Mouse (Mus musculus): Measurements from ENCODE around the gene Taf12. TPM values are rescaled to one million over a fixed set of nuclear protein-coding genes. Genes with fewer than 3 reads are reported as not detected.
A peak's percentile ranks its signal among the peaks of the same experiment; 100 is the strongest.

The Taf12 gene
- total RNA-seq (2018; cell fraction: chromatin; rRNA removed): 10 to 100 TPM in 5 of 26 experiments, 1 to 10 TPM in 21; 1.0 to 18.4 (median 5.5) TPM
- 10 to 100 TPM; 13.9 to 31.4 (median 23.1) TPM for total RNA-seq (2018; cell fraction: cytosol; rRNA removed)
- 10 to 100 TPM in 8 of 26 experiments, 1 to 10 TPM in 18; 1.9 to 23.5 (median 6.6) TPM for total RNA-seq (2018; cell fraction: nucleus; rRNA removed)
- polyA plus RNA-seq (2018): 14.6 to 29.9 TPM (median 25.8 TPM) in 3 replicates

DNA sequence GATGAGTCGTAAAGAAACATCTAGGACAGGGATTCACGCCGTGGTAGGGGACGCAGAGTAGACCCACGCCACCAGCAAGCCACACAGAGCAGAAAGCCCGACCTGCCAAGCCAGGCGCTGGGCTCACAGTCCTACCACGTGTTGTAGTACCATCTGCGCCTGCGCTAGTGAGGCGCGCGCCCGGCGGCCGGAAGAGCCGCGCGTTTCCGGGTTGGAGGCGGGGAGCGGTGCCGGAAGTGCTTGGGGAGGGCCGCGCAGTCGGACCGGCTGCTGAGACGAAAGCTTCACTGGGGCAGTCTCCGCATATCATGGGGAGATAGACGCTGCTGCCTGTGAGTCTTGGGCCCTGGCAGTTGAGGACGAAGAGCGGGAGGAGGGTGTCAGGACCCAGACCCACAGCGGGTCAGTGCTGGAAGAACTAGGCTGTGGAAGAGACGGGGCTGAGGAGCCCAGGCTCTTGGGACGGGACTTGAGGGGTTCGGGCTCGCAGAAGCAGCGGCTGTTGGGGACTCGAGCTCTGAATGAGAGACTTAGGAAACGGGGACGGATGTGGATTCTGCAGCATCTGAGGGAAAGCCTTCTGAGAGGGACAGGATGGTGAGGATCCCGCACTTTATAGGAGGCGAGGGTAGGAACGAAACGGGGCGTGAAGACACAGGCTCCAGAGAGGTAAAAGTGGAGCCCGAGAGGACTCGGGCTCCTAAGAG is at the start of gene Taf12:
Gene Taf12 (plus strand): TSS at position 220 of the 707 bp plus-strand sequence.
- H3K4me3 ChIP-seq (ENCODE audit: inconsistent target): peak within 1 kb of the TSS; percentile 82
- H3K27ac ChIP-seq: peak within 1 kb of the TSS; percentile 75
- under 1% methylated on average over 48 of the region's 48 CpGs for WGBS (ENCODE audit: missing documents)
- H3K36me3 ChIP-seq (ENCODE audit: inconsistent target): no peaks in the 10 kb centered on the region
- peaks cover 22% of the 10 kb centered on the region; the same call in 1 of the 2 replicates for H3K79me2 ChIP-seq (ENCODE audit: inconsistent target)

GRCm38 (mm10) chr4:132230422-132230821 is 43.8 kb upstream of the Taf12 start:
- WGBS (ENCODE audit: missing documents): 94% methylated on average over 5 of the region's 5 CpGs
- no peak overlapping the region for H3K27ac ChIP-seq
- no peak overlapping the region for H3K4me3 ChIP-seq (ENCODE audit: inconsistent target)
- no peaks in the 10 kb centered on the region for H3K79me2 ChIP-seq (ENCODE audit: inconsistent target)
- H3K36me3 ChIP-seq (ENCODE audit: inconsistent target): peaks cover 67% of the 10 kb centered on the region

GRCm38 (mm10) chr4:132234710-132235109 is 39.5 kb upstream of the Taf12 start:
- 93% methylated on average over 8 of the region's 8 CpGs for WGBS (ENCODE audit: missing documents)
- Histone ChIP-seq H3K4me3 (ENCODE audit: inconsistent target) (no peak overlapping the region), H3K79me2 (ENCODE audit: inconsistent target) (no peaks in the 10 kb centered on the region), H3K27ac (no peak overlapping the region), H3K36me3 (ENCODE audit: inconsistent target) (peaks cover 58% of the 10 kb centered on the region)

- H3K4me3 ChIP-seq (ENCODE audit: inconsistent target): no peak overlapping the region
- H3K27ac ChIP-seq: no peak overlapping the region
- no peaks in the 10 kb centered on the region for H3K79me2 ChIP-seq (ENCODE audit: inconsistent target)
- 94% methylated on average over 4 of the region's 4 CpGs for WGBS (ENCODE audit: missing documents)
- H3K36me3 ChIP-seq (ENCODE audit: inconsistent target): peaks cover 50% of the 10 kb centered on the region
Observed at GRCm38 (mm10) chr4:132238356-132238755, 35.8 kb upstream of the Taf12 start.

GRCm38 (mm10) chr4:132240367-132240766 is 33.8 kb upstream of the Taf12 start:
- H3K4me3 ChIP-seq (ENCODE audit: inconsistent target): no peak overlapping the region
- 74% methylated on average over 3 of the region's 3 CpGs for WGBS (ENCODE audit: missing documents)
- H3K36me3 ChIP-seq (ENCODE audit: inconsistent target): peaks cover 40% of the 10 kb centered on the region
- no peaks in the 10 kb centered on the region for H3K79me2 ChIP-seq (ENCODE audit: inconsistent target)
- H3K27ac ChIP-seq: no peak overlapping the region

- WGBS (ENCODE audit: missing documents): 85% methylated on average over 3 of the region's 3 CpGs
- H3K4me3 ChIP-seq (ENCODE audit: inconsistent target): no peak overlapping the region
- H3K27ac ChIP-seq: no peak overlapping the region
- H3K79me2 ChIP-seq (ENCODE audit: inconsistent target): peaks cover 2% of the 10 kb centered on the region; the same call in 1 of the 2 replicates
- peaks cover 32% of the 10 kb centered on the region for H3K36me3 ChIP-seq (ENCODE audit: inconsistent target)
Observed at GRCm38 (mm10) chr4:132241208-132241607, 33.0 kb upstream of the Taf12 start.

DNA sequence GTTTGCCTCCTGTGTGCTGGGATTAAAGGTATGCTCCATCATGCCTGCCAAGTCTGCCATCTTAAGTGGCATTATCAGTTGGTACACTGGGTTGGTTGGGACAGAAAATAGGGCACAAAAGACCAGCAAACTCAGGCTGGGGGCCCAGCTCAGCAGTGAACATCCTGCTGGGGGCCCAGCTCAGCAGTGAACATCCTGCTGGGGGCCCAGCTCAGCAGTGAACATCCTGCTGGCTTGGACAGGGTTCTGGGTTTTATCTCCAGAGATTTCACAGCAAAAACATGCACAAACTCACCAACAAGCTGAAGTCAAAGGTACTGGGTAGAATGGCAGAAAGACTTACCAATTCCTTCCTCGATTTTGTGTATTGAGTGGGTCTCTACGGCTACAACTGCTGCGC is 28.5 kb upstream of the Taf12 start:
- WGBS (ENCODE audit: missing documents): 74% methylated on average over 3 of the region's 3 CpGs
- Histone ChIP-seq H3K27ac (no peak overlapping the region), H3K36me3 (ENCODE audit: inconsistent target) (peaks cover 13% of the 10 kb centered on the region; the same call in 1 of the 2 replicates), H3K79me2 (ENCODE audit: inconsistent target) (peaks cover 13% of the 10 kb centered on the region; the same call in 1 of the 2 replicates), H3K4me3 (ENCODE audit: inconsistent target) (no peak overlapping the region)

- WGBS (ENCODE audit: missing documents): 0% methylated on average over 5 of the region's 5 CpGs
- H3K36me3 ChIP-seq (ENCODE audit: inconsistent target): no peaks in the 10 kb centered on the region
- no peak overlapping the region for H3K4me3 ChIP-seq (ENCODE audit: inconsistent target)
- H3K27ac ChIP-seq: peak overlapping the region; percentile 88
- peaks cover 29% of the 10 kb centered on the region; the same call in 1 of the 2 replicates for H3K79me2 ChIP-seq (ENCODE audit: inconsistent target)
Observed at GRCm38 (mm10) chr4:132247451-132247997, 26.7 kb upstream of the Taf12 start.

DNA sequence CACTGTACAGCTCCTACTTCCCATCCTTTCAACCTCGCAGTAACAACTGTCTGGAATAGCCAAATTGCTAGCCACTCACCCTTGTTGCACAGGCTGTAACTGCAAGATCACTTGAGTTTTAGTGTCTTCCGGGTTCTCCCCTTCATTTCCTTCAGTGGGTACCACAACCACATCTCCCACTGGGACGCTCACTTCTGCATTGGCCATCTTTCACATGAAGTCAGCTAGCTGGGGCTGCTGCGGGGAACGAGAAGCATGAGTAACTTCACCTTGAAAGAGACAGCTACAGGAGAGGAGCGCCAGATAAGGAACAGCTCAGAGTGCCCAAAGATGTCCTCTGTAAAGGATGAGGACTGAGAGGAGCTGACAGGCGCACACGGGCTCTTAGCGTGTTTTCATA is 22.6 kb upstream of the Taf12 start:
- Histone ChIP-seq H3K36me3 (ENCODE audit: inconsistent target) (no peaks in the 10 kb centered on the region), H3K79me2 (ENCODE audit: inconsistent target) (peaks cover 64% of the 10 kb centered on the region), H3K4me3 (ENCODE audit: inconsistent target) (no peak overlapping the region), H3K27ac (no peak overlapping the region)
- 60% methylated on average over 9 of the region's 9 CpGs for WGBS (ENCODE audit: missing documents)

DNA sequence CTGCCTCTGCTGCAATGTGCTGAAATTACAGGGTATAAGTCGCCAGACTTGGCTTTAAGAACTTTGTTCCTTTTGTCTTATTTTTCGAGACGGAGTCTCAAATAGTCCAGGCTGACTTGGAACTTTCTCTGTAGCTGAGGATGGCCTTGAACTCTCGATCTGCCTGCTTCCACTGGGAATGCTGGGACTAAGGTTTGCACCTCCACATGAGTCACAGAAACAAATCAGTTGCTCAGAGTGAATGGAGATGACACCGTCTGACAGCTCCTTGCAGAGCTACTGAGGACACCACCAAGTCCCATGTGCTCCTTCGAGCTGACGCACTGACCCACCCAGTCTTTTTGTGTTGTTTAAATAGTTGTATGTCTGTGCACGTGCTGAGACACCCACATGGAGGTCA is 21.0 kb upstream of the Taf12 start:
- 94% methylated on average over 8 of the region's 8 CpGs for WGBS (ENCODE audit: missing documents)
- no peak overlapping the region for H3K4me3 ChIP-seq (ENCODE audit: inconsistent target)
- H3K79me2 ChIP-seq (ENCODE audit: inconsistent target): peaks cover 78% of the 10 kb centered on the region
- no peak overlapping the region for H3K27ac ChIP-seq
- H3K36me3 ChIP-seq (ENCODE audit: inconsistent target): no peaks in the 10 kb centered on the region

GRCm38 (mm10) chr4:132253622-132254021 is 20.6 kb upstream of the Taf12 start:
- WGBS (ENCODE audit: missing documents): 74% methylated on average over 2 of the region's 2 CpGs
- Histone ChIP-seq H3K27ac (no peak overlapping the region), H3K79me2 (ENCODE audit: inconsistent target) (peaks cover 83% of the 10 kb centered on the region), H3K4me3 (ENCODE audit: inconsistent target) (no peak overlapping the region), H3K36me3 (ENCODE audit: inconsistent target) (no peaks in the 10 kb centered on the region)

- Histone ChIP-seq H3K4me3 (ENCODE audit: inconsistent target) (no peak overlapping the region), H3K36me3 (ENCODE audit: inconsistent target) (no peaks in the 10 kb centered on the region), H3K27ac (no peak overlapping the region), H3K79me2 (ENCODE audit: inconsistent target) (peaks cover 96% of the 10 kb centered on the region)
- WGBS (ENCODE audit: missing documents): 78% methylated on average over 2 of the region's 3 CpGs
Observed at GRCm38 (mm10) chr4:132254986-132255385, 19.2 kb upstream of the Taf12 start.

DNA sequence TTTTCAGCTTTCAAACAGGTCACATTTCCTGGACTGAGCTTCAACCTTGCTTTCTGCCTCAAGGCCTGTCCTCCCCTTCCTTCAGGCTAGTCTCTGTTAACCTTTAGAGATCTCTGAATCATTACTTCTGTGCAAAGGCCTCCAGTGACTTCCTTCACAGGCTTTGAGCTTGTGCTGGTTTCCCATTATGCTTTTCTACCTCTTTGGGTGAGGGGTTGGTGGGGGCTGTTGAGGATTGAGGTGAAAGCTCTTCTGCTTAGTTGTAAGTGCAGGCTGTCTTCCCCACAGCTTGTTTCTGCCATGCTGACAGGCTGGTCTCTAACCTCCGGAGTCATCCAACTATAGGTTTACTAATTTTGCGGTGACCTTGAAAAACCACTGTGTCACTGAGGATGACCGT is 17.8 kb upstream of the Taf12 start:
- peaks cover 95% of the 10 kb centered on the region for H3K79me2 ChIP-seq (ENCODE audit: inconsistent target)
- H3K36me3 ChIP-seq (ENCODE audit: inconsistent target): no peaks in the 10 kb centered on the region
- H3K27ac ChIP-seq: no peak overlapping the region
- WGBS (ENCODE audit: missing documents): 91% methylated on average over 3 of the region's 3 CpGs
- H3K4me3 ChIP-seq (ENCODE audit: inconsistent target): no peak overlapping the region

DNA sequence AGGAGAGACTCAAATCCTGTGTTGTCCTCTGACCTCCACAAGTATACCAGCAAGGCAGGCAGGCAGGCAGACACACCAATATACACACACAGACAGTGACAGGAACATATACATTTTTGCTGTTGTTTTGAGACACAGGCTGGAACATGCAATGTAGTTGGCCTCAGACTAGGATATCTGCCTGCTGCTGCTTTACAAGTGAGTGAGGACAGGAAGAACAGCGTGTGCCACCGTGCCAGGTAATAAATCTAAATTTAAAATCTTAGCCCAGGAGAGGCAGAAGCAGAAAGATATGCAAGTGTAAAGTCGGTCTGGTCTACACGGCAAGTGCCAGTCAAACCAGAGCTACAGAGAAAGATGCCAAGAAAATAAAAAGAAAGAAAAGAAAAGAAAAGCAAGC is 14.9 kb upstream of the Taf12 start:
- 32% methylated on average over 4 of the region's 4 CpGs for WGBS (ENCODE audit: missing documents)
- Histone ChIP-seq H3K36me3 (ENCODE audit: inconsistent target) (no peaks in the 10 kb centered on the region), H3K79me2 (ENCODE audit: inconsistent target) (peaks cover 66% of the 10 kb centered on the region), H3K4me3 (ENCODE audit: inconsistent target) (no peak overlapping the region), H3K27ac (no peak overlapping the region)

Measured in macrophage (primary cell).